In the genomic region with DNA sequence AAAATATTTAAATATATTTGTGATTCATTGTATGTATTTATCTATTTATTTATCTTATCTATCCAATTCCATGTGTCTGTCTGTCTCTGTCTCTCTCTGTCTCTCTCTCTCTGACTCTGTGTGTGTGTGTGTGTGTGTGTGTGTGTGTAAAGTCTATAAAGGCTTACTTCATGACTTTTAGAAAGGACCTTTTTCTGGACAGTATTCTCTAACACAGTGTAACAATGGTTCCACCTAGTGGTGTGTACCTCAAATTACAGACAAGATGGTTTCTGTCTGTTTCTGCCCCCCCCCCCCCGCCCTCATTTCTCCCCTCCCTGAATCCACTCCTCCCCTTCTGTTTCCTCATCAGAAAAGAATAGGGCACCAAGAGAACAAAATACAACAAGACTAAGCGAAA, we compare ENCODE assay signal across 9 mouse cellular contexts. TPM values are rescaled to one million over a fixed set of nuclear protein-coding genes. Genes with fewer than 3 reads are reported as not detected.
DNase-seq lines count a peak whose midpoint lies in the region; ATAC-seq lines count a peak whose summit lies in the region.
"Had no signal": no experiment of that assay in that cellular context is flagged by ENCODE, and none has a peak within 500 bp of the region (broad histone marks: within the 10 kb centered on the region; RNA-seq: fewer than 3 reads in every experiment).

No protein-coding gene starts in this region.

- peak; percentile 53 for DNase-seq in cerebellum, adult 9-10 months
- DNase-seq in cerebellum, postnatal 36 days, result no peak
- peak; percentile 29 for DNase-seq in thymus, postnatal 0 days (ENCODE audit: low spot score)
- DNase-seq in thymus, adult 18-20 months, result no peak
- peak; percentile 60 for DNase-seq in splenic B cell, adult 2 months (ENCODE audit: low read depth, low spot score)
- DNase-seq in natural killer cell, adult 2 months (ENCODE audit: low spot score in 2 of 2), result no peak
- no peak for DNase-seq in midbrain, embryonic 10.5 days (ENCODE audit: low spot score)

- H3K36me3 ChIP-seq in splenic B cell, adult 2 months (ENCODE audit: control insufficient read depth, insufficient read depth, low read length, poor library complexity, severe bottlenecking), result no peaks in the 10 kb centered on the region
- peaks cover 26% of the 10 kb centered on the region for H3K36me3 ChIP-seq in midbrain, embryonic 10.5 days

- H3K27ac ChIP-seq in midbrain, embryonic 10.5 days (replicated peaks), result no peak overlapping the region
- H3K27ac ChIP-seq: hindbrain, embryonic 10.5 days had no signal

- no peaks in the 10 kb centered on the region for H3K27me3 ChIP-seq in splenic B cell, adult 2 months (ENCODE audit: control insufficient read depth, insufficient read depth, low read length, poor library complexity, severe bottlenecking)
- no peaks in the 10 kb centered on the region for H3K27me3 ChIP-seq in midbrain, embryonic 10.5 days (ENCODE audit: low read depth, poor library complexity, severe bottlenecking)

- H3K4me3 ChIP-seq in midbrain, embryonic 10.5 days, result no peak overlapping the region
- H3K4me3 ChIP-seq: hindbrain, embryonic 10.5 days had no signal

- peaks cover 7% of the 10 kb centered on the region; the same call in 1 of the 2 replicates for H3K4me1 ChIP-seq in midbrain, embryonic 10.5 days
- H3K4me1 ChIP-seq: hindbrain, embryonic 10.5 days had no signal

- H3K9me3 ChIP-seq in midbrain, embryonic 10.5 days (replicated peaks), result no peaks in the 10 kb centered on the region
- H3K9me3 ChIP-seq: hindbrain, embryonic 10.5 days had no signal

- 71% methylated on average over 2 of the region's 2 CpGs for WGBS in midbrain, embryonic 10.5 days

- ATAC-seq in inflammation-experienced regulatory T-cells, adult 6 months, result peak; percentile 50

RNA-seq across cellular contexts. Expression of gene Ube2e3, which starts 46.9 kb away (rescaled TPM):
- 118 and 132 TPM in 2 replicates for polyA plus RNA-seq in thymus, postnatal 0 days (2015; fragmentation: Nextera tagmentation; extraction: Ambion mirVana)
- 10 to 100 TPM; 10.6 to 13.6 (median 12.0) TPM for polyA plus RNA-seq in inflammation-experienced regulatory T-cells, adult 6 months (2017; shearing (Covaris generic))
- polyA plus RNA-seq in midbrain, embryonic 10.5 days (2016; fragmentation: Nextera tagmentation; extraction: Ambion mirVana), result 215 and 239 TPM in 2 replicates

Comparison
In these comparisons a context has a peak if more than half of its experiments do, and no peak if none do; other contexts are left out.
1. DNase-seq: peak in cerebellum, adult 9-10 months (single experiment), thymus, postnatal 0 days (single experiment) and splenic B cell, adult 2 months (single experiment); none in cerebellum, postnatal 36 days (0 of 2), thymus, adult 18-20 months (0 of 2), natural killer cell, adult 2 months (0 of 2) and midbrain, embryonic 10.5 days (single experiment).